Mouse (Mus musculus): ENCODE results near the gene Gzf1. TPM values are rescaled to one million over a fixed set of nuclear protein-coding genes. Genes with fewer than 3 reads are reported as not detected.
A peak's percentile ranks its signal among the peaks of the same experiment; 100 is the strongest.

Gene Gzf1
- polyA plus RNA-seq, 1 experiment, result 4.5 TPM

- peak within 1 kb of the TSS; percentile 74 for H3K4me3 ChIP-seq (ENCODE audit: low read depth, low read length)
- no peaks in the 10 kb centered on the region for H3K27me3 ChIP-seq (ENCODE audit: control insufficient read depth, insufficient read depth, low read length)
- 0 out of 2 replicates have a peak, but pooled peaks cover 3% of the 10 kb centered on the region for H3K4me1 ChIP-seq (ENCODE audit: control insufficient read depth, insufficient read depth, insufficient read length, low read length)
- TF ChIP-seq CTCF (IDR thresholded peaks at IDR 0.05; ENCODE audit: extremely low read depth, insufficient read length, insufficient replicate concordance, low read depth, low read length) (no peak), POLR2A (IDR thresholded peaks at IDR 0.05; ENCODE audit: low read depth, low read length) (no peak; the same call in 1 of the 2 replicates)
- H3K36me3 ChIP-seq (ENCODE audit: control insufficient read depth, insufficient read depth, low read length), result no peaks in the 10 kb centered on the region
- WGBS, result 6% methylated on average over 18 of the region's 18 CpGs
- no peak within 1 kb of the TSS for H3K27ac ChIP-seq (ENCODE audit: insufficient read depth, low read depth, low read length)
Observed at GRCm38 (mm10) chr2:148732327-148733000, 51.6 kb downstream of the Gzf1 start, which contains the start of gene Napb. Gene Napb, minus strand, starts transcription at chr2:148732467.

Other genes with a start within 250 kb of the Gzf1 start
- 1.4 and 2.5 TPM in 2 replicates for gene Cd93, start 237.5 kb upstream of the Gzf1 start, polyA plus RNA-seq (2012; rRNA removed)
- 9.4 and 14.1 TPM in 2 replicates for gene Nxt1, start 8.4 kb upstream of the Gzf1 start, polyA plus RNA-seq (2012; rRNA removed)
- gene Napb, start 51.4 kb downstream of the Gzf1 start, polyA plus RNA-seq (2012; rRNA removed), result 0.10 and 0.16 TPM in 2 replicates
- not detected in 2 replicates for gene Cstl1, start 69.3 kb downstream of the Gzf1 start, polyA plus RNA-seq (2012; rRNA removed)
- gene Cst11, start 90.5 kb downstream of the Gzf1 start, polyA plus RNA-seq (2012; rRNA removed), result not detected in 2 replicates
- gene 8030411F24Rik, start 101.0 kb downstream of the Gzf1 start, polyA plus RNA-seq (2012; rRNA removed), result not detected in 2 replicates
- gene Cst12, start 108.3 kb downstream of the Gzf1 start, polyA plus RNA-seq (2012; rRNA removed), result not detected in 2 replicates
- gene Cst8, start 117.8 kb downstream of the Gzf1 start, polyA plus RNA-seq (2012; rRNA removed), result not detected in 2 replicates
- gene Cst13, start 139.1 kb downstream of the Gzf1 start, polyA plus RNA-seq (2012; rRNA removed), result not detected in 2 replicates
- not detected in 2 replicates for gene Cst9, start 154.1 kb downstream of the Gzf1 start, polyA plus RNA-seq (2012; rRNA removed)
- not detected in 2 replicates for gene 9230104L09Rik, start 184.0 kb downstream of the Gzf1 start, polyA plus RNA-seq (2012; rRNA removed)
- gene Cst3, start 194.7 kb downstream of the Gzf1 start, polyA plus RNA-seq (2012; rRNA removed), result 323 and 330 TPM in 2 replicates

Measured in small intestine, adult 2 months (tissue).